Mouse (Mus musculus) frontal cortex, postnatal 25 days (tissue): ENCODE data around the gene Tada2b.

Experiments used
- DNase-seq, 2 experiments: peaks; one replicate each; pipeline ENCODE4 v3.0.0; 2022; ENCODE audit warnings: low spot score in 2 of 2

Gene Tada2b

DNA sequence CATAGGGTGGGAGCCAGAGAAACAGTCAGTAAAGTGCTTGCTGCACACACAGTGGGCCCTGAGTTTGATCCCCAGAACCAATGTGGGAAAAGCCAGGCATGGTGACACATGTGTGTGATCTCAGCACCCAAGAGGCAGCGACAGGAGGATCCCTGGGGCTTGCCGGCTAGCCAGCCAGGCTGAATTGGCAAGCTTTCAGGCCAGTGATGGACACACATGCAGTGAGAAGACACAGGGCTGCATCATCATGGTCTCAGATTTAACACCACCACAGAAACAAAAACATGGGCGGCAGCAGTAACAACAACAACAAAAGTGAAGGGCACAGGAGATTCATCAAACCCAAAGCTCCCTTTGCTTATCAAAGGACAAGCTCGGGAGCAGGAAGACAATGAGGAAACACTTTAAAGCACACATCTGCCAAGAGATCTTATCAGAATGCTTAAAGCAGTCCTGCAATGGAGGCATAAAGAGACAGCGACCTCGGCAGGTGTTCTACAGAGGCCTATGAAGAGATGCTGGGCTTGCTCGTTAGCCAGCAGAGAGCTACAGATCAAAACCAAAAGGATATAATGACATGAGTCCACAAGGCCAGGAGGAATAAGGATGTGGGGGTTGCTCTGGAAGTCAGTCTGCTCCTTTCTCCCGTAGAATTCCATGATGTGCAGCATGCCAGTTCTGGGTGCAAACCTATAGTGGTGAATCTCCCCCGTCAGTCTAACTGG, 37.8 kb downstream of the Tada2b start:
- no peak for DNase-seq

DNA sequence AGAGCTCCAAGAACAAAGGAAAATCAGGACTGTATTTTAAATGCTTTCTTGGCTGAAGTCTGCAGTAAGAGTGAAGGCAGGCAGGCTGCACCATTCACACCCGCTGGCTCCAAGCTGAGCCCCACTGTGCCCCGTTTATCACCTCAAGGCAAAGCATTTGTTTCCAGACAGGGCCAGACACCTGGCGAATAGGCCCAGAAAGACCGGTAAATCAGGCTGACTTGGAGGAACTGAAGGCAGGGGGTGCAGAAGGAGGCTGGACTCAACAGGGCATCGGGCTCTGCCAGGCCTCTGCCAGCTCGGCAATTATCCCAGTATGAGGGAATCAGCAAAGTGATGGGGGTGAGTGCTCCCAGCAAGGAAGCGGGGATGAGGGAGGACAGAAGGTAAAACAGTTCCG, 39.1 kb downstream of the Tada2b start:
- DNase-seq = no peak

GRCm38 (mm10) chr5:36444611-36445010, 39.5 kb downstream of the Tada2b start:
- no peak for DNase-seq

- DNase-seq = no peak
These were observed 43.3 kb downstream of the Tada2b start for GRCm38 (mm10) chr5:36440741-36441140.

- DNase-seq = no peak
These were observed 47.2 kb downstream of the Tada2b start for GRCm38 (mm10) chr5:36436858-36437257.

DNA sequence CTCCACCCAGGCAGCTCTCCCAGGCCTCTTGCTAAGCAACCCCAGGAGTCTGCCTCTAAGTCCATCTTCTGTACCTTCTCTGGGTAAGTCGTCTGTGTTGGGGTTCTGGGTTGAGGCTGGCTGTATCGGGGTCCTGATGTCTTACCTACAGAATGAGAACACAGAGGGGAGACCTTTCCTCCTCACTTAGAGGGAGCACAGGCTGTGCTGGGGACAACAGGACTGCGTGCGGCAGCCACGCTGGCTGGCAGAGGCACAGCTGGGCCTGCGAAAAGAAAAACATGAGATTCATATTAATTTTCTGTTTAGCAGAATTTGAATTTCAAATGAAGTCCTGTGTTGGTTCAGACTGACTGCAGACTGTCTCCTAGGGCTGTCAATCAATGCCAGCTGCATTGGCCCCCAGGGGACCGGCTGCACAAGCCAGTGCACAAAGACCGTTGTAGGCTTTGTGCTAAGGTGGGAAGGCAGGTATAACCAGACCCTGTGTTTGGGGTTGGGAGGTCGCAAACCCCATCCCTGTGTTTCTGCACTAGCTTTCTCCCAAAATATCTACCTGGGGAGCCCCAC, 49.6 kb downstream of the Tada2b start:
- no peak for DNase-seq

DNA sequence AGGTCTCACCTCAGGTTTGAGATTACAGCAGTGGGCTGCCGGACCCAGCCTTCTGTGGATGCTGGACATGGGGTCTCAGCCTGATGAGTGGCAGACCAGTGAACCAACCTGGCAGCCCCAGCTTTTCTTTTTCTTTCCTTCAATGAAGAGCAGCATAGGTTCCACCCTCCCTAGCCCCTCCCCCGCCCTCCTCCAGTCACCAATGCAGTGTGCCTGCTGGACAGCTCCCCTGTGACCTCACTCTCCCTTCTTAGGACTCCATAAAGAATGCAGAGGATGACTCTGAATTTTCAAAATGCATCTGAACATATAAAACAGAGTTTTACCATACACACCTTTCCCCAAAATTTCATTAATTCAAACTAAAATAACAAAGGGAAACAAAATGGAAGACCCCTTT, 52.4 kb downstream of the Tada2b start:
- DNase-seq = no peak

DNA sequence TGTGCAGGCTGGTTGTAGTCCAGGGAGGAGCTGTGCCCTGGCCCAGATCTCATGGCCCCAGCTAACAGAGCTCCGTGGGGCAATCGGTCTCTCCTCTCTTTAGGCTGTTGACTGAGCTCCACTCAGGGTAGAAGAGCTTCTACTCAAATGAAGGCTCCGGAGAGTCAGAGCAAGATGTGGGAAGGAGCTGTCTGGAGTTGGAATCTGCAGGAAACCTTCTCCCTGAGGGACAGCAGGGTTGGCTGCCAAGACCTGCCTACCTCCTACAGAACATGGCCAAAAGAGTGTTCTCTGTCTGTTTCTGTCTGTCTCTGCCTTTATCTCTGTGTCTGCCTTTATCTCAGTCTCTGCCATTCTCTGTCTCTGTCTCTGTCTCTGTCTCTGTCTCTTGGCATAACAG, 54.5 kb downstream of the Tada2b start:
- no peak for DNase-seq

DNA sequence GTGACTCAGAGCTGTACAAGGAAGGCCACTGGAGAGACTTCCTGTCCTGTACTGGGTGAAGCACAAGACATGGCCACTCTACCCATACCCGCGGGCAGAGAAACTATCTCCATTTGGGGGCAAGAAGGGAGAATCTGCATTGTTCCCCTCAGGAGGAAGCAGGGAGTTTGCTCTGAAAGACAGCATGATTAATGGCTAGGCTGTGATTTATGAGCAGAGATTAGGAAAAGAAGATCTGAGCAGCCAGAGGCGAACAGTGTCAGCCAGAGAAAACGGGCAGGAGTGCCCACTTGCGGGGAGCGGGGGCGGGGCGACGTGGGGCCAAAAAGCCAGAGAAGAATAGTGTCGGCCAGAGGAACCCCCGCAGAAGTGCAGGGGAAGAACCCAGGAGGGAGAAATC, 56.3 kb downstream of the Tada2b start:
- DNase-seq = no peak

GRCm38 (mm10) chr5:36426404-36426803, 57.7 kb downstream of the Tada2b start:
- no peak for DNase-seq

DNA sequence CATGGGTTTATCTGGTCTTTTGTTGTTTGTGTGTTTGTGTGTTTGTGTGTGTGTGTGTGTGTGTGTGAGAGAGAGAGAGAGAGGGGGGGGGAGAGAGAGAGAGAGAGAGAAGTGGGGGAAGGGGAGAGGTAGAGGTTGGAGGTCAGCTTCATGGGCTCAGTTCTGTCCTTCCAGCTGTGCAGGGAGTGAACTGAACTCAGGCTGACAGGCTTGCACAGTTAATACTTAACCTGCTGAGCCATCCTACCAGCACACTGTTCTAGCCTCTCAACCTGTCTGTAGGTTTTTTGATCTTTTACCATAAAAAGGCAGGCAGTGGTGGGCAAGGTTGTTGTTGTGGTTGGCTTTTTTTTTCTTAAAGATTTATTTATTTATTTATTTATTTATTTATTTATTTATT, 59.4 kb downstream of the Tada2b start:
- no peak for DNase-seq
